Mouse (Mus musculus) thymus, adult 2 months (tissue): ENCODE data around the gene Frmpd4. TPM values are rescaled to one million over a fixed set of nuclear protein-coding genes. Genes with fewer than 3 reads are reported as not detected.

Experiments used
- DNase-seq: peaks from one replicate; pipeline ENCODE4 v3.0.0; 2021
- H3K27ac ChIP-seq: fragments of 200-500 bp; 2 replicates; pipeline ENCODE4 v1.5.1; 2012; ENCODE audit warnings: low read length, control low read depth; ENCODE audit not compliant: control insufficient read depth, insufficient read depth
- H3K27me3 ChIP-seq: fragments of 200-500 bp; 2 replicates; pipeline ENCODE4 v1.6.1; 2012; ENCODE audit warnings: mild to moderate bottlenecking, low read length, moderate library complexity, mixed read lengths; ENCODE audit not compliant: control insufficient read depth, insufficient read depth
- H3K36me3 ChIP-seq: fragments of 200-500 bp; 2 replicates; pipeline ENCODE4 v1.6.1; 2012; ENCODE audit warnings: mild to moderate bottlenecking, low read length, moderate library complexity; ENCODE audit not compliant: control insufficient read depth, insufficient read depth
- H3K4me1 ChIP-seq: fragments of 200-500 bp; replicated peaks from 2 replicates; pipeline ENCODE4 v1.6.1; 2012; ENCODE audit warnings: low read length; ENCODE audit not compliant: control insufficient read depth, insufficient read depth
- H3K4me3 ChIP-seq: fragments of 200-500 bp; 2 replicates; pipeline ENCODE4 v1.5.1; 2012; ENCODE audit warnings: mild to moderate bottlenecking, low read length, control low read depth, moderate library complexity; ENCODE audit not compliant: control insufficient read depth, insufficient read depth
- CTCF ChIP-seq: fragments of 200-500 bp; IDR thresholded peaks from 2 replicates; pipeline ENCODE4 v1.5.1; 2012; ENCODE audit warnings: mild to moderate bottlenecking, control low read depth, low read length, moderate library complexity, borderline replicate concordance; ENCODE audit not compliant: control insufficient read depth, poor library complexity, insufficient read depth; ENCODE audit errors: extremely low read depth
- POLR2A ChIP-seq: fragments of 200-500 bp; IDR thresholded peaks from 2 replicates; pipeline ENCODE4 v1.6.1; 2012; ENCODE audit warnings: mild to moderate bottlenecking, low read length, control low read depth, moderate library complexity; ENCODE audit not compliant: control insufficient read depth, poor library complexity, insufficient read depth; ENCODE audit errors: extremely low read depth
- WGBS: fragments of 180-500 bp; shearing (Covaris S2); methylation state at CpG from one replicate; pipeline ENCODE4 v1.1.7; 2018; 5-methylcytosine and 5-hydroxymethylcytosine counted together
- polyA plus RNA-seq: library from polyadenylated mRNA; depleted of rRNA; stranded (reverse); fragments of >200 nt; gene quantifications from 2 replicates; pipeline ENCODE4 v1.2.3, GENCODE M21; 2012

The Frmpd4 gene
- polyA plus RNA-seq, 1 experiment = 0.03 TPM

DNA sequence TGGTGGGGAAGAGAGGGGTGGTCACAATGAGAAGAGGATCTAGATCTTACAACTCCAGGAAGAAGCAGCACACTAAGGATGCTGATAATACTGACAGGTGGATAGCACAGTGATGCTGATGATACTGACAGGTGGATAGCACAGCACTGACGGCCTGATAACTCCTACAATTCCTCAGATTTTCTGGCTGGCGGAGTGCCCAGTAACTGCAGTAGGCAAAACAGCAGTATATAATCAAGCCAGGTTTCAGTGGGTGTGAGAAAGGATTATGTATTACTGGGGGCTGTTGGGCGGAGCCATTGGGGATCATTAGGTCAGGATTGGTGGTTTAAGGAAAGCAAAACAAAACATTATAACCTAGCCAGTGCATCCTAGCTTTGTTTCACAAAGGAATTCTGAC lies 1053.9 kb downstream of the Frmpd4 start:
- Histone ChIP-seq H3K27me3 (no peaks in the 10 kb centered on the region), H3K27ac (no peak overlapping the region), H3K36me3 (no peaks in the 10 kb centered on the region), H3K4me1 (no peaks in the 10 kb centered on the region), H3K4me3 (no peak overlapping the region)
- 96% methylated on average over 3 of the region's 3 CpGs for WGBS
- TF ChIP-seq POLR2A (no peak), CTCF (no peak)
- no peak for DNase-seq

GRCm38 (mm10) chrX:167522528-167522927 lies 1054.5 kb downstream of the Frmpd4 start:
- no peak overlapping the region for H3K27ac ChIP-seq
- H3K4me1 ChIP-seq = no peaks in the 10 kb centered on the region
- no peak overlapping the region for H3K4me3 ChIP-seq
- no peak for DNase-seq
- no peaks in the 10 kb centered on the region for H3K36me3 ChIP-seq
- H3K27me3 ChIP-seq = no peaks in the 10 kb centered on the region
- 49% methylated on average over 4 of the region's 4 CpGs for WGBS
- TF ChIP-seq POLR2A (no peak), CTCF (no peak)

DNA sequence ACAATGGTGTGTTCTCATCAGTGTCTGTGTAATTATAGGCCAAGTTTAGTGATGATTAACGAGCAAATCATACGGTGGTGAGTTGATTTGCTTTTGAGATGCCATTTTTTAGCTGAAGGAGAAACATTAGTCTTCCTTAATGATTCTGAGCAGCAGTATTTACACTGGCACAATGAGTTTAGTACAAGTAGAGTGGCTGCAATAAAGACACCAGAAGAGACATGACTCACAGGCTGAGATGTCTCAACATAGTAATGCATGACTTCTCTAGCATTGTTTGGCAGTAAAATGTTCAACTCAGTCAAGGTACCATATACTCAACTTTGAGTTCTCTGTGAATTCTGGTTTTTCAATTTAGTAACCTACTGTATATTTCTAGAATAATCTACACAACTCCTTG lies 1058.6 kb downstream of the Frmpd4 start:
- Histone ChIP-seq H3K27ac (no peak overlapping the region), H3K4me1 (no peaks in the 10 kb centered on the region), H3K27me3 (no peaks in the 10 kb centered on the region), H3K4me3 (no peak overlapping the region), H3K36me3 (no peaks in the 10 kb centered on the region)
- TF ChIP-seq CTCF = no peak
- DNase-seq = no peak
- WGBS = 90% methylated on average over 2 of the region's 2 CpGs

DNA sequence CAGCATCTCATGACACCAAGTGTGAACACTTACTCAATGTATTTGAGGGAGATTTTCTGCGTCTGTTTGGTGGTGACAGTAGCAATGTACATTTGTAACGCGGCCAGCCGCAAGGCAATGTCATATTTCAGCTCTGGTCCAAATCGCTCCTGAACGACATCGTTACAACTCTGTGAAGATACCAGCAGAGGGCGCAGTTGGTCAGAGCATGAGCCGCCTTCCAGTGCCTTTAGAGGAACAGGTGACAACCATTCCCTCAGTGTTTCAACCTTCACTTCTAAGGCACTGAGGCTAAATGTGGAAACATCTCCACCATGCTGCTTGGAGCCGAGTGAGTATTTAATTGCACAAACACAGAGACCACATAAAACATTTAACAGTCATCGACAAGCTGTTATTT lies 1079.3 kb downstream of the Frmpd4 start:
- Histone ChIP-seq H3K4me3 (no peak overlapping the region), H3K4me1 (no peaks in the 10 kb centered on the region), H3K27me3 (no peaks in the 10 kb centered on the region), H3K27ac (no peak overlapping the region), H3K36me3 (no peaks in the 10 kb centered on the region)
- no peak for TF ChIP-seq POLR2A
- no peak for TF ChIP-seq CTCF
- 15% methylated on average over 11 of the region's 11 CpGs for WGBS
- peak; percentile 50 for DNase-seq

DNA sequence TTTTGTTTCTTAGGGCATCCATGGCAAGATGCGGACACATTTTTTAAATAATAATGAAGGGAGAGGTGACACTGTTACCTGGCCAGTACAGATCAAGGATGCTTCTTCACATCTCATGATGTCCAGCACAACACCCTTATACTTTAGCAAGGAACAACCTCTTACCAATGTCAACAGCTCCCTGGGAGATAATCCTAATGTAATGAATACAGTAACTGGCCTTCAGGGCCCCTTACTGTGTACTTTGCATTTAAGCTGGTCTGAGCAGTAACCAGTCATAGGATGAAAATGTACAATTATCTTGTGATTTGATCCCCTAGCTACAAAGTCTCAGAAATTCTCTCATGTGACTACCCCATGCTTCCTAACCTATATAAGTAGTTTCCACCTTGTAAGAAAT lies 1084.8 kb downstream of the Frmpd4 start:
- Histone ChIP-seq H3K4me1 (no peaks in the 10 kb centered on the region), H3K27ac (no peak overlapping the region), H3K36me3 (no peaks in the 10 kb centered on the region), H3K27me3 (no peaks in the 10 kb centered on the region), H3K4me3 (no peak overlapping the region)
- no peak for DNase-seq
- TF ChIP-seq POLR2A (no peak), CTCF (no peak)
- WGBS = 100% methylated on average over 1 of the region's 1 CpGs

- 67% methylated on average over 1 of the region's 1 CpGs for WGBS
These were observed 1085.3 kb downstream of the Frmpd4 start for GRCm38 (mm10) chrX:167491589-167492207.

More at GRCm38 (mm10) chrX:167491589-167492207, 1085.3 kb downstream of the Frmpd4 start:
- no peak for TF ChIP-seq POLR2A
- TF ChIP-seq CTCF = no peak
- Histone ChIP-seq H3K36me3 (no peaks in the 10 kb centered on the region), H3K4me3 (no peak overlapping the region), H3K27ac (no peak overlapping the region), H3K4me1 (no peaks in the 10 kb centered on the region), H3K27me3 (no peaks in the 10 kb centered on the region)
- no peak for DNase-seq
